Mouse (Mus musculus): ENCODE data around the gene Hgd. TPM values are rescaled to one million over a fixed set of nuclear protein-coding genes. Genes with fewer than 3 reads are reported as not detected.
A peak's percentile ranks its signal among the peaks of the same experiment; 100 is the strongest.

Gene Hgd
- polyA plus RNA-seq, 1 experiment from 2014 or later: 0.48 TPM

GRCm38 (mm10) chr16:37540776-37541175, 39.2 kb upstream of the Hgd start:
- TF ChIP-seq CTCF (IDR thresholded peaks at IDR 0.05) (no peak), EP300 (IDR thresholded peaks at IDR 0.05) (no peak)
- Histone ChIP-seq H3K4me1 (ENCODE audit: insufficient read depth, low read depth, low read length) (peaks cover 7% of the 10 kb centered on the region; the same call in 1 of the 2 replicates), H3K36me3 (ENCODE audit: insufficient read depth, low read length) (no peaks in the 10 kb centered on the region; the same call in 1 of the 2 replicates), H3K4me3 (ENCODE audit: low read depth, low read length) (no peak overlapping the region), H3K27ac (ENCODE audit: low read length) (no peak overlapping the region), H3K4me2 (replicated peaks; ENCODE audit: low read depth, low read length) (peak overlapping the region; percentile 67; the same call in 1 of the 2 replicates), H3K27me3 (replicated peaks; ENCODE audit: insufficient read depth, low read length) (no peaks in the 10 kb centered on the region), H3K9me3 (ENCODE audit: low read length) (no peaks in the 10 kb centered on the region), H3K9ac (replicated peaks; ENCODE audit: low read depth) (no peak overlapping the region)
- no peak for ATAC-seq
- 80% methylated on average over 6 of the region's 6 CpGs for WGBS
- no peak for DNase-seq (ENCODE audit: low spot score)

GRCm38 (mm10) chr16:37546312-37546711, 33.6 kb upstream of the Hgd start:
- no peak overlapping the region for H3K27ac ChIP-seq (ENCODE audit: low read length)
- ATAC-seq (no peak), DNase-seq (ENCODE audit: low spot score) (no peak)
- H3K36me3 ChIP-seq (ENCODE audit: insufficient read depth, low read length): no peaks in the 10 kb centered on the region; the same call in 1 of the 2 replicates
- H3K9me3 ChIP-seq (ENCODE audit: low read length): no peaks in the 10 kb centered on the region
- H3K4me1 ChIP-seq (ENCODE audit: insufficient read depth, low read depth, low read length): no peaks in the 10 kb centered on the region
- no peak overlapping the region for H3K9ac ChIP-seq (replicated peaks; ENCODE audit: low read depth)
- H3K4me2 ChIP-seq (replicated peaks; ENCODE audit: low read depth, low read length): no peak overlapping the region
- H3K4me3 ChIP-seq (ENCODE audit: low read depth, low read length): no peak overlapping the region
- no peaks in the 10 kb centered on the region for H3K27me3 ChIP-seq (replicated peaks; ENCODE audit: insufficient read depth, low read length)
- 73% methylated on average over 5 of the region's 5 CpGs for WGBS
- no peak for TF ChIP-seq EP300 (IDR thresholded peaks at IDR 0.05)
- no peak for TF ChIP-seq CTCF (IDR thresholded peaks at IDR 0.05)

- ATAC-seq: no peak
- WGBS: 79% methylated on average over 3 of the region's 3 CpGs
Observed at GRCm38 (mm10) chr16:37550266-37550665, 29.7 kb upstream of the Hgd start.

DNA sequence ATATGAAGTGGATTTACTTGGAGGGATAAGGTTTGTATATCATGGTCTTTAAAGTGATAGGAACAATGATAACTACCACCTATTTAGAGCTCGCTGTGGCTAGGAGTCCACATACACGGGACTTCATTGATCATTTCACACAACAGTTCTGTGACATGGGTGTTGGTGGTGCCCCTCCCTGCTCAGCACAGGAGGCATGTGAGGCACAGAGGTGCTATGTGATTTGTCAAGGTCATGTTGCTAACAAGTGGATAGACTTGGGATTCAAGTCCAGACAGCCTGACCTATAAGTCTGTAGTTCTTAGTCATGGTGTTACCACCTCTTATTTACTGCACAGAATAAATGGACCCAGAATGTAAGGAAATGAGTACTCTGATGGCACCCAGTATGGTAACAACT, 29.0 kb upstream of the Hgd start:
- TF ChIP-seq EP300 (IDR thresholded peaks at IDR 0.05) (no peak), CTCF (IDR thresholded peaks at IDR 0.05) (no peak)
- no peak overlapping the region for H3K4me2 ChIP-seq (replicated peaks; ENCODE audit: low read depth, low read length)
- no peaks in the 10 kb centered on the region for H3K36me3 ChIP-seq (ENCODE audit: insufficient read depth, low read length)
- DNase-seq (ENCODE audit: low spot score) (no peak), ATAC-seq (no peak)
- no peak overlapping the region for H3K4me3 ChIP-seq (ENCODE audit: low read depth, low read length)
- no peaks in the 10 kb centered on the region for H3K4me1 ChIP-seq (ENCODE audit: insufficient read depth, low read depth, low read length)
- no peak overlapping the region for H3K9ac ChIP-seq (replicated peaks; ENCODE audit: low read depth)
- H3K27me3 ChIP-seq (replicated peaks; ENCODE audit: insufficient read depth, low read length): no peaks in the 10 kb centered on the region
- no peaks in the 10 kb centered on the region for H3K9me3 ChIP-seq (ENCODE audit: low read length)
- no peak overlapping the region for H3K27ac ChIP-seq (ENCODE audit: low read length)
- 89% methylated on average over 2 of the region's 2 CpGs for WGBS

More at GRCm38 (mm10) chr16:37550266-37550665, 29.7 kb upstream of the Hgd start:
- H3K9me3 ChIP-seq (ENCODE audit: low read length): no peaks in the 10 kb centered on the region
- H3K4me3 ChIP-seq (ENCODE audit: low read depth, low read length): no peak overlapping the region
- no peaks in the 10 kb centered on the region for H3K27me3 ChIP-seq (replicated peaks; ENCODE audit: insufficient read depth, low read length)
- TF ChIP-seq EP300 (IDR thresholded peaks at IDR 0.05): no peak
- H3K9ac ChIP-seq (replicated peaks; ENCODE audit: low read depth): no peak overlapping the region
- no peaks in the 10 kb centered on the region for H3K4me1 ChIP-seq (ENCODE audit: insufficient read depth, low read depth, low read length)
- H3K36me3 ChIP-seq (ENCODE audit: insufficient read depth, low read length): no peaks in the 10 kb centered on the region
- H3K4me2 ChIP-seq (replicated peaks; ENCODE audit: low read depth, low read length): no peak overlapping the region
- DNase-seq (ENCODE audit: low spot score): no peak
- no peak overlapping the region for H3K27ac ChIP-seq (ENCODE audit: low read length)

DNA sequence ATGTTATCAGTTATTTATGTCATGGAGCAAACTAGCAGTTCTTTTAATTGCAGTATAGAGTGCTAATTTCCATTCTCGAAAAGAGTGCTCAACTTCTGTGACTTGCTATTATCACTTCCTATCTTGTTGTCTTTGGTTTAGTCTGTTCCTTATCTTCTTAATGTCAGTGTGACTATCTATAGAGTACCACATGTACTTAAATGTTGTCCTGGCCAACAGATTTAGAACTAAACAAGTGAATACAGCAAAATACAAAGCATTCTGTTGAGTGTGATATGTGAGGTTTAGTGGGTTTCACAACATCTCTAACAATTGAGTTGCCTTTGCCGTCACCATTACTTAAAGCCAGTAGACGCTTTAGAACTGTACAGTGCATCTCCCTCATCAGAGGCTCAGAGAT, 27.1 kb upstream of the Hgd start:
- Histone ChIP-seq H3K27ac (ENCODE audit: low read length) (no peak overlapping the region), H3K4me3 (ENCODE audit: low read depth, low read length) (no peak overlapping the region), H3K36me3 (ENCODE audit: insufficient read depth, low read length) (0 out of 2 replicates have a peak, but pooled peaks cover 4% of the 10 kb centered on the region), H3K9ac (replicated peaks; ENCODE audit: low read depth) (no peak overlapping the region), H3K9me3 (ENCODE audit: low read length) (no peaks in the 10 kb centered on the region), H3K4me2 (replicated peaks; ENCODE audit: low read depth, low read length) (no peak overlapping the region), H3K27me3 (replicated peaks; ENCODE audit: insufficient read depth, low read length) (no peaks in the 10 kb centered on the region), H3K4me1 (ENCODE audit: insufficient read depth, low read depth, low read length) (no peaks in the 10 kb centered on the region)
- ATAC-seq: no peak
- no peak for DNase-seq (ENCODE audit: low spot score)
- no peak for TF ChIP-seq EP300 (IDR thresholded peaks at IDR 0.05)
- TF ChIP-seq CTCF (IDR thresholded peaks at IDR 0.05): no peak
- WGBS: 89% methylated on average over 3 of the region's 3 CpGs

DNA sequence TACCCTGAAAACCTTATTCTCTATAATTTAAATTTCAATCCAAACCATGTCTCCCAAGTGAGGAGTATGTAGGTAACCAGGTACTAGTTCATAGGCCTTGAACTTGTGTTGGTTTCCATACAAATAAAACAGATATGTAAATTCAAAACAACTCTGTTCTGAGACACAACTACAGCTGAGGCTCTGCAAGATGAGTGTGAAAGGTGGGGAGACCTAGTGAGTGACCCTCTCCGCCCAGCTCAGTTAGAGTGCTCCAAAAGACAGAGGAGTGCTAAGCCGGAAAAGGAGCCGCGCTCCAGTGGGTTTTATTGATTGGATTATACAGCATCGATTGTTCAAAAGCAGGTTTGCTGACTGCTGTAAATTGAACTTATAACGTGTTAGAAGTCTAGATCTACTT, 17.5 kb upstream of the Hgd start:
- WGBS: 89% methylated on average over 6 of the region's 6 CpGs
- ATAC-seq (no peak), DNase-seq (ENCODE audit: low spot score) (no peak)
- TF ChIP-seq CTCF (IDR thresholded peaks at IDR 0.05) (no peak), EP300 (IDR thresholded peaks at IDR 0.05) (no peak)
- H3K9me3 ChIP-seq (ENCODE audit: low read length): no peaks in the 10 kb centered on the region
- H3K4me3 ChIP-seq (ENCODE audit: low read depth, low read length): no peak overlapping the region
- H3K27ac ChIP-seq (ENCODE audit: low read length): no peak overlapping the region
- H3K27me3 ChIP-seq (replicated peaks; ENCODE audit: insufficient read depth, low read length): no peaks in the 10 kb centered on the region
- H3K4me1 ChIP-seq (ENCODE audit: insufficient read depth, low read depth, low read length): no peaks in the 10 kb centered on the region
- 0 out of 2 replicates have a peak, but pooled peaks cover 7% of the 10 kb centered on the region for H3K36me3 ChIP-seq (ENCODE audit: insufficient read depth, low read length)
- no peak overlapping the region for H3K4me2 ChIP-seq (replicated peaks; ENCODE audit: low read depth, low read length)
- no peak overlapping the region for H3K9ac ChIP-seq (replicated peaks; ENCODE audit: low read depth)

DNA sequence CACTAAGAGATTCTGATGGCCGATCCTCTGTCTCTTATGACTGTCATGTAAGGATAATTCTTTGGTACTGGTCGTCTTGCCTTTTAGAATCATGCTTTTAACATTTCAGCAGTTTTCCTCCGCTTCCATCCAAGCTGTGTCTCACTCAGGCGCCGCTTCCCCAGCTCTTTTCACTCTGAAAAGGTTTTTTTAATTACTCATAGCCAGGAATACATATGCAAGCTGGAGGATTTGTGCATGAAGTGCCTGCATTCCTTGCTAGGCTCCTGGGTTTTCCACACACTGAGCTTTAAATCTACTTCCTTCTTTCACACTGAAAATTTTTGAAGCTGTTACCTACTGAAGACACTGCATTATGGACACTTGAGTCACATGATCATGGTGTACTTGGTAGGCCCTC, 17.0 kb upstream of the Hgd start:
- H3K27ac ChIP-seq (ENCODE audit: low read length): no peak overlapping the region
- H3K36me3 ChIP-seq (ENCODE audit: insufficient read depth, low read length): 0 out of 2 replicates have a peak, but pooled peaks cover 1% of the 10 kb centered on the region
- H3K9me3 ChIP-seq (ENCODE audit: low read length): no peaks in the 10 kb centered on the region
- H3K4me3 ChIP-seq (ENCODE audit: low read depth, low read length): no peak overlapping the region
- no peaks in the 10 kb centered on the region for H3K4me1 ChIP-seq (ENCODE audit: insufficient read depth, low read depth, low read length)
- no peak overlapping the region for H3K4me2 ChIP-seq (replicated peaks; ENCODE audit: low read depth, low read length)
- no peaks in the 10 kb centered on the region for H3K27me3 ChIP-seq (replicated peaks; ENCODE audit: insufficient read depth, low read length)
- DNase-seq (ENCODE audit: low spot score): no peak
- H3K9ac ChIP-seq (replicated peaks; ENCODE audit: low read depth): no peak overlapping the region
- TF ChIP-seq EP300 (IDR thresholded peaks at IDR 0.05) (no peak), CTCF (IDR thresholded peaks at IDR 0.05) (no peak)
- ATAC-seq: no peak
- WGBS: 93% methylated on average over 5 of the region's 5 CpGs
